In genomic region chr3:159847410-159848016, GRCm38 (mm10) we compare ENCODE assay signal across 12 mouse cellular contexts. TPM values are rescaled to one million over a fixed set of nuclear protein-coding genes. Genes with fewer than 3 reads are reported as not detected.
DNase-seq lines count a peak whose midpoint lies in the region; ATAC-seq lines count a peak whose summit lies in the region.
"Had no signal": no experiment of that assay in that cellular context is flagged by ENCODE, and none has a peak within 500 bp of the region (broad histone marks: within the 10 kb centered on the region; RNA-seq: fewer than 3 reads in every experiment).

No protein-coding gene starts in this region.

- H3K4me1 ChIP-seq in hindbrain, embryonic 11.5 days (replicated peaks; ENCODE audit: control insufficient read depth, insufficient read depth, low read length), result no peaks in the 10 kb centered on the region
- peaks cover 10% of the 10 kb centered on the region for H3K4me1 ChIP-seq in hindbrain, embryonic 10.5 days (replicated peaks)
- peaks cover 7% of the 10 kb centered on the region; the same call in 1 of the 2 replicates for H3K4me1 ChIP-seq in embryonic facial prominence, embryonic 13.5 days
- H3K4me1 ChIP-seq in forebrain, embryonic 11.5 days (replicated peaks; ENCODE audit: control insufficient read depth, insufficient read depth, low read length), result no peaks in the 10 kb centered on the region; the same call in 1 of the 2 replicates
- H3K4me1 ChIP-seq: liver, embryonic 13.5 days had no signal

- no peak overlapping the region for H3K9ac ChIP-seq in hindbrain, embryonic 11.5 days (ENCODE audit: low read depth, low read length)
- no peak overlapping the region for H3K9ac ChIP-seq in embryonic facial prominence, embryonic 13.5 days
- H3K9ac ChIP-seq in forebrain, embryonic 11.5 days (ENCODE audit: low read length), result no peak overlapping the region
- H3K9ac ChIP-seq: liver, embryonic 13.5 days had no signal

- ATAC-seq in hindbrain, embryonic 11.5 days (ENCODE audit: low FRiP score), result no peak
- peak; percentile 69; the same call in 1 of the 2 replicates for ATAC-seq in embryonic facial prominence, embryonic 13.5 days (ENCODE audit: insufficient number of reproducible peaks, insufficient read depth, low FRiP score, low TSS enrichment, low read depth)
- no peak for ATAC-seq in forebrain, embryonic 11.5 days (replicated peaks; ENCODE audit: low FRiP score)

- no peak overlapping the region for H3K27ac ChIP-seq in hindbrain, embryonic 11.5 days (ENCODE audit: low read depth, low read length)
- no peak overlapping the region for H3K27ac ChIP-seq in hindbrain, embryonic 10.5 days
- no peak overlapping the region for H3K27ac ChIP-seq in embryonic facial prominence, embryonic 13.5 days
- no peak overlapping the region for H3K27ac ChIP-seq in forebrain, embryonic 11.5 days (ENCODE audit: low read depth, low read length)
- H3K27ac ChIP-seq: liver, embryonic 13.5 days had no signal

- no peak overlapping the region for H3K4me3 ChIP-seq in hindbrain, embryonic 11.5 days (ENCODE audit: low read depth, low read length)
- no peak overlapping the region for H3K4me3 ChIP-seq in hindbrain, embryonic 10.5 days
- H3K4me3 ChIP-seq in embryonic facial prominence, embryonic 13.5 days, result no peak overlapping the region
- no peak overlapping the region for H3K4me3 ChIP-seq in forebrain, embryonic 11.5 days (ENCODE audit: low read depth, low read length)
- H3K4me3 ChIP-seq: liver, embryonic 13.5 days had no signal

- no peaks in the 10 kb centered on the region for H3K9me3 ChIP-seq in hindbrain, embryonic 11.5 days (ENCODE audit: control insufficient read depth, low read length)
- H3K9me3 ChIP-seq in hindbrain, embryonic 10.5 days, result no peaks in the 10 kb centered on the region
- no peaks in the 10 kb centered on the region for H3K9me3 ChIP-seq in embryonic facial prominence, embryonic 13.5 days
- H3K9me3 ChIP-seq in forebrain, embryonic 11.5 days (ENCODE audit: control insufficient read depth, low read length), result no peaks in the 10 kb centered on the region
- H3K9me3 ChIP-seq: liver, embryonic 13.5 days had no signal

- no peaks in the 10 kb centered on the region for H3K27me3 ChIP-seq in hindbrain, embryonic 11.5 days (ENCODE audit: control insufficient read depth, insufficient read depth, low read length)
- no peaks in the 10 kb centered on the region for H3K27me3 ChIP-seq in hindbrain, embryonic 10.5 days (ENCODE audit: insufficient read depth, poor library complexity, severe bottlenecking)
- H3K27me3 ChIP-seq in embryonic facial prominence, embryonic 13.5 days, result no peaks in the 10 kb centered on the region
- peaks cover 9% of the 10 kb centered on the region; the same call in 1 of the 2 replicates for H3K27me3 ChIP-seq in forebrain, embryonic 11.5 days (ENCODE audit: control insufficient read depth, insufficient read depth, low read length)
- H3K27me3 ChIP-seq: liver, embryonic 13.5 days had no signal

- DNase-seq in hindbrain, embryonic 11.5 days (ENCODE audit: low spot score), result peak; percentile 4
- no peak for DNase-seq in hindbrain, embryonic 10.5 days (ENCODE audit: low spot score)
- DNase-seq in NIH3T3 (ENCODE audit: low read depth), result peak; percentile 59
- DNase-seq in lung, postnatal 25 days (ENCODE audit: low spot score), result peak; percentile 42
- DNase-seq in cerebellum, postnatal 14 days, result no peak
- DNase-seq in urinary bladder, postnatal 4 days (ENCODE audit: low spot score in 2 of 2), result no peak
- no peak for DNase-seq in forebrain, embryonic 11.5 days (ENCODE audit: low spot score)
- DNase-seq: adrenal gland, adult 8-10 months; cerebellum, adult 11 months; liver, embryonic 13.5 days; retina, postnatal 1 day had no signal

- no peak overlapping the region for H3K4me2 ChIP-seq in hindbrain, embryonic 11.5 days (replicated peaks; ENCODE audit: low read depth, low read length)
- H3K4me2 ChIP-seq in embryonic facial prominence, embryonic 13.5 days, result no peak overlapping the region
- no peak overlapping the region for H3K4me2 ChIP-seq in forebrain, embryonic 11.5 days (ENCODE audit: low read depth, low read length, severe bottlenecking)
- H3K4me2 ChIP-seq: liver, embryonic 13.5 days had no signal

- H3K36me3 ChIP-seq in hindbrain, embryonic 11.5 days (ENCODE audit: control insufficient read depth, insufficient read depth, low read length), result no peaks in the 10 kb centered on the region
- no peaks in the 10 kb centered on the region for H3K36me3 ChIP-seq in hindbrain, embryonic 10.5 days
- no peaks in the 10 kb centered on the region for H3K36me3 ChIP-seq in embryonic facial prominence, embryonic 13.5 days
- H3K36me3 ChIP-seq in forebrain, embryonic 11.5 days (ENCODE audit: control insufficient read depth, insufficient read depth, low read length), result no peaks in the 10 kb centered on the region
- H3K36me3 ChIP-seq: liver, embryonic 13.5 days had no signal

- 56% methylated on average over 2 of the region's 2 CpGs for WGBS in hindbrain, embryonic 11.5 days
- WGBS in hindbrain, embryonic 10.5 days, result 65% methylated on average over 2 of the region's 2 CpGs
- 24% methylated on average over 2 of the region's 2 CpGs for WGBS in embryonic facial prominence, embryonic 13.5 days
- 53% methylated on average over 2 of the region's 2 CpGs for WGBS in forebrain, embryonic 11.5 days

RNA-seq across cellular contexts. Expression of gene Wls, which starts 8.0 kb away (rescaled TPM):
- 158 and 160 TPM in 2 replicates for polyA plus RNA-seq in hindbrain, embryonic 11.5 days (2014; fragmentation: Nextera tagmentation; extraction: Ambion mirVana)
- 134 and 137 TPM in 2 replicates for polyA plus RNA-seq in hindbrain, embryonic 10.5 days (2016; fragmentation: Nextera tagmentation; extraction: Ambion mirVana)
- polyA plus RNA-seq in embryonic facial prominence, embryonic 13.5 days (2015; fragmentation: Nextera tagmentation; extraction: Ambion mirVana), result 172 and 180 TPM in 2 replicates
- 120 and 127 TPM in 2 replicates for polyA plus RNA-seq in forebrain, embryonic 11.5 days (2014; fragmentation: Nextera tagmentation; extraction: Ambion mirVana)

Comparison
In these comparisons a context has a peak if more than half of its experiments do, and no peak if none do; other contexts are left out.
1. DNase-seq: peak in hindbrain, embryonic 11.5 days (single experiment), NIH3T3 (single experiment) and lung, postnatal 25 days (single experiment); none in hindbrain, embryonic 10.5 days (single experiment), cerebellum, postnatal 14 days (0 of 2), urinary bladder, postnatal 4 days (0 of 2) and forebrain, embryonic 11.5 days (single experiment).